Mouse (Mus musculus) frontal cortex, postnatal 14 days (tissue): ENCODE data around the gene Zfp90.
"Not testable (repeated sequence)": the region's sequence is repeated elsewhere in the genome, so short reads cannot be mapped to it uniquely, and the experiment has no call there.

Source experiments
- DNase-seq, 2 experiments: peaks; one replicate each; pipeline ENCODE4 v3.0.0; 2022; ENCODE audit warnings: low spot score in 2 of 2

Zfp90 gene

GRCm38 (mm10) chr8:106415182-106415971, at the start of gene Zfp90:
Zfp90 (plus strand) TSS chr8:106415327.
- peak; percentile 92 for DNase-seq

GRCm38 (mm10) chr8:106368501-106368900, 46.6 kb upstream of the Zfp90 start:
- no peak for DNase-seq

DNA sequence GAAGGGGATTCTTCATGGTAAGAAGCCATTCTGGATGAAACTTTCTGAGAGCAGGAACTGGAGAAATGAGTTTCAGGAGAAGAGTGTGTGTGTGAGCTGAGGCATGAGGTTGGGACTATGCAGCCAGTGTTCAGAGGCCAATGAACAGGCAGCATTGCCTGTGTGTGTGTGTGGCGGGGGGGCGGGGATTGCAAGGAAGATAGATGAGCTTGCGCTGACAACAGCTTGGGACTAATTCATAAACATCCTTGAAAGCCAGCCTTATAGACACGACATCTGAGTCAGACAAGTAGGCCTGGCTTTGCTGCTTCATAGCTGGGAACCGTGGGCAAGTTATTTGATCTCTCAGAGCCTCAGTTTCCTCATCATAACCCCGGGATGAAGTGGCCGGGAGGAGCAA, 46.1 kb upstream of the Zfp90 start:
- no peak for DNase-seq

DNA sequence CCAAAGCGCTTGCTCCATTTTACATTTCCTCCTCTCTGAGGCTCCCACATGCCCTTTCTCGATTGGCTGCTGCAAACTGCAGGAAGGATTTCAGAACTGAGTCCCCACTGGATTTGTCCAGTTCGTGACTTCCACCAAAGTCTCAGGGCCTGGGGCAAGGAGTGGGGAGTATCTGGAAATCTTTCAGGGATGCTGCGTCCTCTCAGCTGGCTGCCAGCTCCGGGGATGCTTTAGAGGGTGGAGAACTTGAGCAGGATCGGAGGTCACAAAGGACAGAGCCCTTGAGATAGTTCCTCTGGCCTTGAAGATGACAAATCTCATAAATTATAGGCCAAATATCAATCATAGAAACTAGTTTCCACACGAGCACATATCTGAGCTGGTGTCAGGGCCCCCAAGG, 39.2 kb upstream of the Zfp90 start:
- DNase-seq, result no peak

- DNase-seq, result no peak
Observed at GRCm38 (mm10) chr8:106376862-106377261, 38.3 kb upstream of the Zfp90 start.

GRCm38 (mm10) chr8:106378501-106379048, 36.6 kb upstream of the Zfp90 start:
- no peak for DNase-seq

DNA sequence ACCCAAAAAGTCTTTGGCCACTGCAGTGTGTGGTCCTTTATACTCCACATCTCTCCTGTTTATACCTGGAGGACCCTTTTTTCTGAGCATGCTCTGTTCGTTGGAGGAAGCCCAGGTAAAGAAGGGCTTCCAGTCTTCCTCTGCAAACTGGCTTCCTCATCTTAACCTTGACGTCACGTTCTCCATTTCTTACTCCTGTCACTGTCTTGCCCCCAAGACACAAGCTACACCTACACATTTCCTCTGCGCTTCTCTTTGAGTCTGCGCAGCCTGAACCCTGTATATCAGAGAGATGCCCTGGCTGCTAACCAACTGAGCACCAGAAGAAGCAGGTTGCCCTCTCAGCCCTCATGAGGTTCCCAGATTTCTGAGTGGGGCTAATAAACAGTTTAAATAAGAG, 35.8 kb upstream of the Zfp90 start:
- DNase-seq, result no peak

DNA sequence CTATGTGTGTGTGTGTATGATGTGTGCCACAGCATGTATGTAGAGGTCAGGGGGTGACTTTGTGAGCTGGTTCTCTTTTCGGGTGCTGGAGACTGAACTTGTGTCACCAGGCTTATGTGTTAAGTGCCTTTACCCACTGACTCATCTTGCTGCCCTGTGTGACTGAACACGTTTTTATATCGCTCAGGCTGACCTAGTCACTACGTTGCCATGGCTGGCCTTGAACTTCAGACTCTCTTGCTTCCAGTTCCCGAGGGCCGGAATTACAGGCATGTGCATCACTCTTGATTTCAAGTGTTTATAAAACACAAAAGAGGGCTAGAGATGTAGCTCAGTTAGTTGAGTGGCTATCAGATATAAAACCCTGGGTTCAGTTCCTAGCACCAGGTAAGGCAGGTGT, 34.1 kb upstream of the Zfp90 start:
- DNase-seq, result no peak

- no peak for DNase-seq
Observed at GRCm38 (mm10) chr8:106387801-106388415, 27.2 kb upstream of the Zfp90 start.

DNA sequence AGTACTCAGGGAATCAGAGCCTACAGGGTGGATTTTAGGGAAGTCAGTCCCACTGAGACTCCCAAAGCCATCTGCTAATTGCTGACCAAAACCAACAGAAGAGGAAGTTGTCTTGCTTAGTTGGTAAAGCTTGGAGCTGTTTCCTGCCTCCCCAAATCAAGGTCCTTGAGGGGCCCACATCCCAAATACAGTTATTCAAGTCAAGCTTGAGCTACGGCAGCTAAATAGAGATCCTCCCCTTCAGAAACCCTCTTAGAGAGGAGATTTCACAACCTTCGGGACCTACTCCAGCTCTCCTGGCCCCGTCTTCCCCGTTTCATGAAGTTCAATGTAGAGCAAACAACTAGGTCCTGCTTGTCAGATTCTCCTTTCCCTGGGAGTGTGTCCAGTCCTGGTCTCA, 20.6 kb upstream of the Zfp90 start:
- no peak for DNase-seq

DNA sequence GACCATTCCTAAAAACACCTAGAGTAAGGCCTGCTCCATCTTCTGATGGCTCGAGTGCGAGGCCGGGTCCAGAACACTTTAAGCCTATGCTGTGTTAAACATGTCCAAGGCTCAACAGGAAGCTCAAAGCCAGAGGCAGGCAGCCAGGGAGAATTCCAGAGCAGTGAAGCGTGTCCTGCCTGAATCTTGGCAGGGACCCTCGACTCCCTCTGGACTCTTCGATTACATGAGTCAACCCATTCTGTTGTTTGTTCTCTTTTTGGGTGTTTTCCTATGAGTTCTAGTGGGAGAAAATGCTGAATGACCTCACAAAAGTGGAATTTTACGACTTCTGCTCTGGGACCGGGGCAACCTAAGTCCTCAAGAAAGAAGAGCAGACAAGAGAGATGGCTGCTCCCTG, 15.4 kb upstream of the Zfp90 start:
- DNase-seq, result no peak

DNA sequence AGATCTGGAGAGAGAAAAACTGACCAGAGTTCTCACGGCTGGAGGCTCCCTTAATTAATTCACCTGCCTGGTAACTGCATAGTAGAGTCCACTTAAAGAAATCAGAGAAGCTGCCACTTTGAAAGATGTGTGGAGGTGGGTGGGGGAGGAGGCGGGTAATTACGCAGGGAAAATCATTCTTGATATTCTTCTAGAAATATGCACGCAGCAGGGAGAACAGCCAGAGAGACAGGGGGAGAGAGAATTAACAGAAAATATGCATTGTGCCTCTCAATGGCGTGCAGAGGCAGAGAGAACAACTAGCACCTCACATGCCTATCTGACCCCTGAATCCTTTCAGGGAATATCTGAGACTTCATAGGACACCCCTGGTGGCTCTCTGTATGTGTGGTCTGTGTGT, 14.9 kb upstream of the Zfp90 start:
- no peak for DNase-seq

- peak in 1 of 2 experiments; percentile 48 for DNase-seq
Observed at GRCm38 (mm10) chr8:106403246-106403933, 11.7 kb upstream of the Zfp90 start.

DNA sequence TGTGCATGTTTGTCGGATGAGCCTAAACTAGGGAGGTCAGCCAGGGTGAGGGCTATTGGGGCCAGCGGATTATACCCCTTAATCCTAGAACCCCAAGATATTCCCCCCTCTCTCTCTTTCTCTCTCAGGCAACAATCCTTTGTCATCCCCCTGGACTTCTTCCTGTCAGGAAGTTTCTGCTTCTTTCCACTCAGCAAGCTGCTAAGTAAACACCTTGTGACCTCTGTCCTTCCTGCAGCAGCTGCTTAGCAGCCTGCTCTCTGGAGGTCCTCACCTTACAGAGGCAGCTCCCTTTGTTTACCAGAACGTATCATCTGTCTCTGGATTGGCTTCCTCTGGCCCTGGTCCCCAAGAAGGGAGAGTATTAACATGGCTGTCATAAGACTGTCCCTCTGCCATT, 10.3 kb upstream of the Zfp90 start:
- no peak for DNase-seq

- no peak for DNase-seq
Observed at GRCm38 (mm10) chr8:106405810-106406209, 9.3 kb upstream of the Zfp90 start.

DNA sequence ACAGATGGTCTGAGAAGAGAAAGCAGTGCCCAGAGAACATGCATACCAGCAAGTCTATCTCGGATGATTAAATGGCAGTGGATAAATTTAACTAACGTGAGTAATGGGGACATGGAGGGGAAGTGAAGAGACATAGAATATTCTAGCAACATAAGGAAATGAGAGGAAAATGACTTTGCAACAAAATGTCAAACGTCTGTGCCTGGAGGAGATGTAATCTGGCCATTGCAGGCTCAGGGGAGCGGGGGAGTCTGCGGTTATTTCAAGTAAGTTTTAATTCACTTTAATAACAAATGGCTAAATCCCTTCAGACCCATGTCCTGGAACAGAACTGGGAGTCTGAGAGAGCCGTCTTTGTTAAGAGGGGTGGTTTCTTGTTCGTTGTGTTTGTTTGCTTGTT, 5.1 kb upstream of the Zfp90 start:
- no peak for DNase-seq

DNA sequence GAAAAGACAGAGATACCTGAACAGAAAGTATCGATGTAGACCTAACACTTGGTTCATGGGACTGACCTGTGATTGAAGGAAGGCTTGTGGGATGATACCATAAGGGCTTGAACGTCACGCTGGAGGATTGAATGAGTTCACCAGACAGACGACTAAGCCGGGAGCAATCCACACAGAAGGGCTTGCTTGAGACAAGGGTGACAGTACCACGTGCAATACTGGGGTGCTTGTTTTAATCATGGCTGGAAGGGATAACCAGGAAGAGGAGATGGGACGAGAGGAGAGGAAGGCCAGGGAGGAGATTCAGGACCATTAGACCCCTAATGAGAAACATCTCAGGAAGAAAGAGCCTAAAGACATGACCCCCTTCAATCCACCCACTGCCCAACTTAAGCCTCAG, 4.6 kb upstream of the Zfp90 start:
- no peak for DNase-seq

DNA sequence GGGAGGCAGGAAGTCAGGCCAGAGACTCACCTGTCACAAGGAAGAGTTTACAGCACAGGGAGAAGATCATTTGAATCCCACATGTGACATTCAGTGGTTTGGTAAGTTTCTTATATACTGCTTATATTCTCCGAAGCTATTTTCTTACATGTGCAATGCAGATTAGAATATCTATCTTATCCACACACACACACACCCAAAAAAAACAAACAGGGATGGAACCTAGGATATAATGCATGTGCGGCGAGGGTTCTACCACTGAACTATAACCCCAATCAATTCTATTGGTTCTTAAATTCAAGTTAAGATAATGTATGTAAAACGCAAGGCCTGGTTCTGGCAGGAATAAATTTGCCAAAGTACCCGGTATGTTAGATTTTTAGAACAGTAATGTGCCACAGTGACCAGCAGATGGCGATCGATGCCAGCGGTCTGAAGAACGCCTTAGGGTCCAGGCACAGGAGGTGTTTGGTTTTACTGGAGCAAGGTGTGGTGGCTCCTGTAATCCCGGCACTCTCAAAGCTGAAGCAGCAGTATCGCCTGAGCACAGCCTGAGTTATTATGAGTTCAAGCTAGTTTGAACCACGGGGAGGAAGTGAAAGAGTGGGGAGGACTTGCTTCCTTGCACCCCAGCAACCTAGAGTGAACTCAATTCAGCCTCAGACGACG, 3.2 kb upstream of the Zfp90 start:
- peak in 1 of 2 experiments; percentile 63 for DNase-seq

DNA sequence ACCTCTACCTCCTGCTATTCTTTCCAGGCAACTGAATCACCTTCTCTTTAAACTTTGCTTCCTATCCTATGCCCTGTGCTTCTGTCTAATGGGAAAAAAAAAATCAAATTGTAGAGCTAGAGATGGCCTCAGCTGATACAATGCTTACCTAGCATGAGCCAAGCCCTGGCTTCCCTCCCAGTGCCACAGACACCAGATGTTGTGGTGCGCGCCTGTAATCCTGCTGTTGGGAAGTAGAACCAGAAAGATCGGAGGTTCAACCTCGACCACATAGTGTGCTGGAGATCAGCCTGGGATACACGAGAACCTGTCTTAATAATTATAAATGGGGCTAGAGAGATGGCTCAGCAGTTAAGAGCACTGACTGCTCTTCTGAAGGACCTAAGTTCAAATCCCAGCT, 2.6 kb downstream of the Zfp90 start:
- no peak for DNase-seq

DNA sequence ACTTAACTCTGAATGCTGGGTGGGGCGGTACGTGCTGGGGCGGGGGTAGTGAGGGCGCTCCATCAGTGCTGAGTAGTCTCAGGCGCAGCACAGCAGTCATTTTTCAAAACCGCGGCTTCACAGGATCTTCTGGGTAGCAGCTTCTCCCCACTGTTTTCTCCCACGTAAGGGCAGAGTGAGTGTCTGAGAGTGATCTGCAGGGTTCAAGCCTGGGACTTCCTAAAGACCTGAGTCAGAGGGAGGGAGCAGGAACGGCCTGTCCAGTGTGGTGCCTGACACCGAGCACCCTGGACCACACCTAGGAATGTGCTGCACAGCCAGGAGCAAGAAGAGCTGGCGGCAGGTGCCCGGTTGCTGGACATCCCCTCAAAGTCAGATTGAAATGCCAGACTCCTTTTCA, 16.0 kb downstream of the Zfp90 start:
- no peak for DNase-seq

DNA sequence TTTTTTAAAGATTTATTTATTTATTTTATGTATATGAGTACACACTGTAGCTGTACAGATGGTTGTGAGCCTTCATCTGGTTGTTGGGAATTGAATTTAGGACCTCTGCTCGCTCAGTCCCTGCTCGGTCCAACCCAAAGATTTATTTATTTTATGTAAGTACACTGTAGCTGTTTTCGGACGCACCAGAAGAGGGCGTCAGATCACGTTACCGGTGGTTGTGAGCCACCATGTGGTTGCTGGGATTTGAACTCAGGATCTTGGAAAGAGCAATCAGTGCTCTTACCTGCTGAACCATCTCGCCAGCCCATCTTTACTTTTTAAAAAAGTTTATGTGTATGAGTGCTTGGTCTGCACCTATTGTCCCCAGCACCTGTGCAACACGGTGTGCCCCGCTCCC, 16.8 kb downstream of the Zfp90 start:
- DNase-seq, result not testable (repeated sequence)

- peak; percentile 57 to 82 for DNase-seq
Observed at GRCm38 (mm10) chr8:106432954-106433570, 17.9 kb downstream of the Zfp90 start.
